Mouse (Mus musculus) embryonic facial prominence, embryonic 14.5 days (tissue): ENCODE data around the gene Pparg. TPM values are rescaled to one million over a fixed set of nuclear protein-coding genes. Genes with fewer than 3 reads are reported as not detected.

ENCODE experiments used
- ATAC-seq: fragments of 200-750 bp; cut with Nextera tagmentation; 2 replicates; pipeline ENCODE4 v1.8.0; 2017; ENCODE audit warnings: low read depth, moderate number of reproducible peaks, moderate TSS enrichment
- DNase-seq: peaks from one replicate; pipeline ENCODE4 v3.0.0-alpha.2; 2015; ENCODE audit warnings: low spot score
- H3K27ac ChIP-seq: fragments of 300-500 bp; sonication (generic); replicated peaks from 2 replicates; pipeline ENCODE4 v1.5.1; 2014; ENCODE audit warnings: low read depth, mild to moderate bottlenecking, low read length, moderate library complexity
- H3K27me3 ChIP-seq: fragments of 300-500 bp; sonication (generic); replicated peaks from 2 replicates; pipeline ENCODE4 v1.6.1; 2014; ENCODE audit warnings: low read length; ENCODE audit not compliant: control insufficient read depth, insufficient read depth
- H3K36me3 ChIP-seq: fragments of 300-500 bp; sonication (generic); 2 replicates; pipeline ENCODE4 v1.6.1; 2014; ENCODE audit warnings: low read length, mixed read lengths; ENCODE audit not compliant: control insufficient read depth, insufficient read depth
- H3K4me1 ChIP-seq: fragments of 300-500 bp; sonication (generic); 2 replicates; pipeline ENCODE4 v1.6.1; 2014; ENCODE audit warnings: antibody characterized with exemption, low read length; ENCODE audit not compliant: control insufficient read depth, insufficient read depth
- H3K4me2 ChIP-seq: fragments of 300-500 bp; sonication (generic); 2 replicates; pipeline ENCODE4 v1.6.1; 2014; ENCODE audit warnings: low read depth, mild to moderate bottlenecking, low read length, moderate library complexity, mixed read lengths
- H3K4me3 ChIP-seq: fragments of 300-500 bp; sonication (generic); 2 replicates; pipeline ENCODE4 v1.5.1; 2014; ENCODE audit warnings: low read depth, mild to moderate bottlenecking, low read length
- H3K9ac ChIP-seq: fragments of 300-500 bp; sonication (generic); 2 replicates; pipeline ENCODE4 v1.6.1; 2014; ENCODE audit warnings: low read depth, mild to moderate bottlenecking, low read length, moderate library complexity, mixed read lengths
- H3K9me3 ChIP-seq: fragments of 300-500 bp; sonication (generic); 2 replicates; pipeline ENCODE4 v1.6.1; 2016; ENCODE audit warnings: low read length; ENCODE audit not compliant: control insufficient read depth
- WGBS: fragments of 180-500 bp; shearing (Covaris S2); extraction: QIAGEN DNeasy Blood & Tissue Kit; methylation state at CpG from one replicate; pipeline ENCODE4 v1.1.7; 2014; 5-methylcytosine and 5-hydroxymethylcytosine counted together
- polyA plus RNA-seq: library from polyadenylated mRNA; unstranded; fragments of >200 nt; fragmentation: Nextera tagmentation; extraction: Ambion mirVana; gene quantifications from 2 replicates; pipeline ENCODE4 v1.2.1, GENCODE M21; 2014

Gene Pparg
- polyA plus RNA-seq, 1 experiment from 2014 or later = 15.3 TPM

DNA sequence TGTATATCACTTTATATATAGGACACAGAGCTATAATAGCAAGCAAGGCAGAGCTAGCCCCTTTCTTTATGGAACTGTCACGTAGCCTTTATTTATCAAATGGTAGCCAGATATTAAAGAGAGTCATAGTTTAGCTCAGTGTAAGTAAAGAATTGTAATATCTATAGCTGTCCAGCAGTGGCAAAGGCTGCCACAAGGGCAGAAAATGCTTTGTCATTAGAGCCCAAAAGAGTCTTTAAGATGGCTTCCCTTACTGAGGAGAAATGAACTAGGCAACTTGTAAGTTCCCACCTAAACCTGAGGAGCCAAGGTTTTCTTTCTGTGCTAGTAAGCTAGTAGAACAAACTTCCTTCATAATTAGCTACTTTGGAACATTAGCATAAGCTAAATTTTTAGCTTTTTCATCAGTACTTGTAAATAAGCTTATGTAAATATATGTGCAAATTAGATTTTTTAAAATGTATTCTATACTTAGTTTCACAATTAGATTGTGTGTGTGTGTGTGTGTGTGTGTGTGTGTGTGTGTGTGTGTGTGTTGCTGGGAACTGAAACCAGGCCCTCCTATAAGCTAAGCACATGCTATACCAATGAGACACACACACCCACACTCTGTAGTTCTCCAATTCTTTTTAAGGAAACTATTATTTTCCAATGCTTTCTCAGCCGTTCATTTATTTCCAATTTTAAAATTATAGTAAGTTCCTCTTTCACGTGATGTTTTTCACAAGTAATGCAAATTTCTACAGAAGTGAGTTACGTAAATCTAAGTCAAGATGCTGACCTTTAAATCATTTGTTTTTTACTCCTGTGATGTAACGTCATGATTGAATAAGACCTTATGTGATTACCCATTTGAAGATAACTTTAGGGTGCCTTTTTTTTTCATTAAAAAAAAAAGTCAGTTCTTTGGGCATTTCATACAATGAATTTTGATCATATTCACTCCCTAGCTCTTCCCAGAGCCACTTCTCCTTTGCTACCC, 14.4 kb downstream of the Pparg start:
- Histone ChIP-seq H3K4me1 (no peaks in the 10 kb centered on the region; the same call in 1 of the 2 replicates), H3K4me3 (no peak overlapping the region)
- WGBS = 83% methylated on average over 5 of the region's 5 CpGs

GRCm38 (mm10) chr6:115380596-115380995, 19.8 kb downstream of the Pparg start:
- H3K4me2 ChIP-seq = no peak overlapping the region
- ATAC-seq (no peak), DNase-seq (no peak)
- WGBS = 91% methylated on average over 5 of the region's 5 CpGs
- no peaks in the 10 kb centered on the region for H3K36me3 ChIP-seq
- no peaks in the 10 kb centered on the region for H3K9me3 ChIP-seq
- H3K27me3 ChIP-seq = no peaks in the 10 kb centered on the region
- no peak overlapping the region for H3K9ac ChIP-seq
- H3K4me1 ChIP-seq = no peaks in the 10 kb centered on the region
- H3K27ac ChIP-seq = no peak overlapping the region
- no peak overlapping the region for H3K4me3 ChIP-seq

More for the DNA sequence above, 14.4 kb downstream of the Pparg start:
- Histone ChIP-seq H3K4me2 (no peak overlapping the region), H3K27ac (no peak overlapping the region), H3K9ac (no peak overlapping the region), H3K36me3 (no peaks in the 10 kb centered on the region), H3K27me3 (no peaks in the 10 kb centered on the region), H3K9me3 (no peaks in the 10 kb centered on the region)
- DNase-seq (no peak), ATAC-seq (no peak)

- Histone ChIP-seq H3K9ac (no peak overlapping the region), H3K4me2 (no peak overlapping the region), H3K27me3 (no peaks in the 10 kb centered on the region), H3K4me1 (no peaks in the 10 kb centered on the region), H3K27ac (no peak overlapping the region), H3K4me3 (no peak overlapping the region), H3K36me3 (no peaks in the 10 kb centered on the region), H3K9me3 (no peaks in the 10 kb centered on the region)
- WGBS = 79% methylated on average over 5 of the region's 5 CpGs
- DNase-seq = no peak
- ATAC-seq = no peak
These were observed 22.0 kb downstream of the Pparg start for GRCm38 (mm10) chr6:115382712-115383111.

DNA sequence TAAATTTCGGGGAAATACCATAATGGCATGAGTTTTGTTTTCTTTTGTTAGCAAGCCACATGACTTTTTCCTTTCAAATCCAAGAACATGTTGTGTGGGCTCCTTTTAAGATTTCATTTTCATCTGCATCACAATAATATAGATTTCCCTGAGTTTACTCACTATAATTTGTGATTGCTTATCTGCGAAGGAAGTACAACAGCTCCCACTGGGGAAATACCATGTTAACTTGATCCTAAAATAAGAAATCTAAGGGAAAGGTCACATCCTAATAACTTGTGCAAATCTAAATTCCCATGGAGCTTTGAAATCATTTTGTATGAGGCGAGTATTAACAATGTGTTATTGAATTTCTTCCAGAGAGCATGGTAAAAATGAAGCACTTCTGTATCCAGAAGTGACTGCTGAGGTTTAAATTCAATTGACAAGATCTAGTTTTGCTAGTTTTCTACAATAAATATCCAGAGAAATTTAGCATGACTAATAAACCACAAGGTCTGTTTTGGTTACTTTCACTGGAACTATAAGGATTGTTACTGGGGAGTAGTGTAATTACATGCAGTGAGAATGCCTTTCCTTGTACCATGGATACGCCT, 29.3 kb downstream of the Pparg start:
- Histone ChIP-seq H3K36me3 (no peaks in the 10 kb centered on the region), H3K9ac (no peak overlapping the region), H3K4me1 (no peaks in the 10 kb centered on the region), H3K4me2 (no peak overlapping the region), H3K4me3 (no peak overlapping the region), H3K27me3 (no peaks in the 10 kb centered on the region), H3K27ac (no peak overlapping the region), H3K9me3 (no peaks in the 10 kb centered on the region)
- no peak for ATAC-seq
- no peak for DNase-seq
- WGBS = 71% methylated on average over 4 of the region's 4 CpGs

DNA sequence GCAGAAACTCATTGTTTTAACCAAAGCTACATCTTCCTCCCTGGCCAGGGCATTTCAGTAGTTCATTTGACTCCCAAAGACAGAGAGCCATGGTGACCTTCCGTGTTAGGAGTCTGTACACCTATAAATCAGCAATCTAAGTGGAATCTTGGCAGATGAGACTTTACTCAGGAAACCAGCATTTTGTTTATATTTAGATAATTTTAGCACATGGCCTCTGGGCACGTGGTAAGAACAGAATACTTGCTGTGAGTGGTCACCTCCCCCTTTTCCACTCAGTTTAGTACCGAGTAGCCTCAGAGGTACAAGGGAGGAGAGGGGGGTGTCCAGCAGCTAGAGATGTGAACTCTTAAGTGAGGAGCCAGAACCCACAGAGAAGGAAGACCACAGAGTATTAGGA, 36.2 kb downstream of the Pparg start:
- H3K4me3 ChIP-seq = no peak overlapping the region
- no peak overlapping the region for H3K9ac ChIP-seq
- no peak overlapping the region for H3K27ac ChIP-seq
- no peaks in the 10 kb centered on the region for H3K9me3 ChIP-seq
- WGBS = 55% methylated on average over 3 of the region's 3 CpGs
- H3K27me3 ChIP-seq = no peaks in the 10 kb centered on the region
- H3K4me2 ChIP-seq = no peak overlapping the region
- DNase-seq = no peak
- H3K36me3 ChIP-seq = no peaks in the 10 kb centered on the region
- ATAC-seq = no peak
- no peaks in the 10 kb centered on the region for H3K4me1 ChIP-seq

- 67% methylated on average over 2 of the region's 2 CpGs for WGBS
- no peaks in the 10 kb centered on the region for H3K9me3 ChIP-seq
- ATAC-seq = no peak
These were observed 43.6 kb downstream of the Pparg start for GRCm38 (mm10) chr6:115404354-115404753.

GRCm38 (mm10) chr6:115411477-115411876, 50.7 kb downstream of the Pparg start:
- Histone ChIP-seq H3K4me2 (no peak overlapping the region), H3K4me3 (no peak overlapping the region), H3K36me3 (no peaks in the 10 kb centered on the region), H3K27ac (no peak overlapping the region), H3K9me3 (no peaks in the 10 kb centered on the region), H3K4me1 (no peaks in the 10 kb centered on the region), H3K27me3 (no peaks in the 10 kb centered on the region), H3K9ac (no peak overlapping the region)
- peak; percentile 5 for DNase-seq
- ATAC-seq = no peak
- 35% methylated on average over 1 of the region's 1 CpGs for WGBS

More at GRCm38 (mm10) chr6:115404354-115404753, 43.6 kb downstream of the Pparg start:
- Histone ChIP-seq H3K4me1 (no peaks in the 10 kb centered on the region), H3K27ac (no peak overlapping the region), H3K27me3 (no peaks in the 10 kb centered on the region), H3K9ac (no peak overlapping the region), H3K4me2 (no peak overlapping the region), H3K36me3 (no peaks in the 10 kb centered on the region), H3K4me3 (no peak overlapping the region)
- no peak for DNase-seq

DNA sequence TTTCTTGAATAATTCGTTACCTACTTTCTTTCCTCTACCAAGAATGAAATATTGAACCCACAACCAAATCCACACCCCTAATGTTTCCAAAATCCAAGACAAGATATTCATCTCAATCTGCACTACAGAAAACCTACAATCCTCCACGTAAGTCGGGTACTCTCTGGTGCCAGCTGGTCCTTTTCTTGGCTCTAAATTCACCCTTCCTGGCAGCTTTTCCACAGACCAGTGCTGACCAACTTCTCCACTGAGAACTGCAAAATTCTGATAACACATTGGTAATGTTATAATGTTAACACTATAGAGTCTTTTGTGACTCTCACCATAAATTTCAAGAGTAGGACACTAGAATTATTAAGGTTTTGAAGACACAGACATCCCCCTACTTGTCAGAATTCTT, 57.4 kb downstream of the Pparg start:
- Histone ChIP-seq H3K4me3 (no peak overlapping the region), H3K9ac (no peak overlapping the region), H3K27ac (no peak overlapping the region), H3K4me2 (no peak overlapping the region), H3K9me3 (no peaks in the 10 kb centered on the region), H3K4me1 (no peaks in the 10 kb centered on the region), H3K27me3 (no peaks in the 10 kb centered on the region), H3K36me3 (no peaks in the 10 kb centered on the region)
- ATAC-seq (no peak), DNase-seq (no peak)
- WGBS = 86% methylated on average over 3 of the region's 3 CpGs
